Comparison of ENCODE assay signal across 8 mouse cellular contexts in genomic region chr14:121036612-121037221, GRCm38 (mm10). TPM values are rescaled to one million over a fixed set of nuclear protein-coding genes. Genes with fewer than 3 reads are reported as not detected.
DNase-seq lines count a peak whose midpoint lies in the region; ATAC-seq and TF ChIP-seq lines count a peak whose summit lies in the region.

No protein-coding gene starts in this region.

- no peaks in the 10 kb centered on the region for H3K9me3 ChIP-seq in forebrain, postnatal 0 days (ENCODE audit: low read length)

- ATAC-seq in forebrain, postnatal 0 days: no peak
- no peak for ATAC-seq in megakaryocyte-erythroid progenitor cell, adult 5-6 weeks (replicated peaks; ENCODE audit: low FRiP score, low TSS enrichment, poor library complexity, severe bottlenecking)

- WGBS in forebrain, postnatal 0 days: 1% methylated on average over 19 of the region's 19 CpGs

- 0 out of 2 replicates have a peak, but pooled peaks have one; percentile 18 for TF ChIP-seq CTCF in forebrain, postnatal 0 days (IDR thresholded peaks at IDR 0.05; ENCODE audit: low read depth)

- peak overlapping the region; percentile 90 for H3K4me2 ChIP-seq in forebrain, postnatal 0 days (ENCODE audit: low read depth)

- H3K4me1 ChIP-seq in forebrain, postnatal 0 days (ENCODE audit: insufficient read depth): peaks cover 24% of the 10 kb centered on the region

- peak overlapping the region; percentile 92 for H3K27ac ChIP-seq in forebrain, postnatal 0 days (ENCODE audit: low read depth, low read length)

- H3K36me3 ChIP-seq in forebrain, postnatal 0 days (ENCODE audit: insufficient read depth): no peaks in the 10 kb centered on the region

- DNase-seq in cerebellum, postnatal 10 days: peak; percentile 33 to 34
- DNase-seq in cerebellum, adult 9-10 months: no peak
- peak; percentile 28 for DNase-seq in adipocyte (ENCODE audit: low spot score)
- DNase-seq in forebrain, postnatal 0 days: peak; percentile 50
- DNase-seq in kidney, adult 11 months: peak; percentile 28
- peak; percentile 27 for DNase-seq in lung, postnatal 14 days
- no peak for DNase-seq in cerebellum, adult 18-20 months

- peak overlapping the region; percentile 98 for H3K9ac ChIP-seq in forebrain, postnatal 0 days

- H3K27me3 ChIP-seq in forebrain, postnatal 0 days (ENCODE audit: insufficient read depth, low read length): no peaks in the 10 kb centered on the region

- peak overlapping the region; percentile 81 for H3K4me3 ChIP-seq in forebrain, postnatal 0 days (ENCODE audit: low read depth, low read length)

RNA-seq across cellular contexts. Expression of gene Farp1, which starts 1.7 kb away (rescaled TPM):
- total RNA-seq in forebrain, postnatal 0 days (2014; rRNA removed): 88.9 and 120 TPM in 2 replicates
- polyA plus RNA-seq in forebrain, postnatal 0 days (2015; fragmentation: Nextera tagmentation; extraction: Ambion mirVana): 31.6 and 48.3 TPM in 2 replicates
- total RNA-seq in megakaryocyte-erythroid progenitor cell, adult 5-6 weeks (2014; fragmentation: Nextera tagmentation): 0.20 TPM in 1 of 2 replicates, not detected in the other
- total RNA-seq in megakaryocyte-erythroid progenitor cell, adult 5-6 weeks (2017): not detected in 2 replicates

Comparison
In these comparisons a context has a peak if more than half of its experiments do, and no peak if none do; other contexts are left out.
1. DNase-seq: peak in cerebellum, postnatal 10 days (2 of 2), adipocyte (single experiment), forebrain, postnatal 0 days (single experiment), kidney, adult 11 months (single experiment) and lung, postnatal 14 days (single experiment); none in cerebellum, adult 9-10 months (single experiment) and cerebellum, adult 18-20 months (0 of 2).
2. RNA of gene Farp1, which starts 1.7 kb away (total RNA-seq): 88.9 to 120 TPM in forebrain, postnatal 0 days; 0.20 TPM in megakaryocyte-erythroid progenitor cell, adult 5-6 weeks; every median in the first group is over 10 times any median in the second.